Mouse (Mus musculus) C3H10T1/2 (cell line): ENCODE data around the gene Tmem215. TPM values are rescaled to one million over a fixed set of nuclear protein-coding genes. Genes with fewer than 3 reads are reported as not detected.

Source experiments
- polyA plus RNA-seq, 2 experiments: library from polyadenylated mRNA; unstranded; fragments of >200 nt; fragmentation: generic; extraction: Trizol; gene quantifications; one replicate each; pipeline ENCODE4 v1.2.1; 2012; ENCODE audit warnings: missing spikeins in 2 of 2

Gene Tmem215
- polyA plus RNA-seq, result not detected

GRCm38 (mm10) chr4:40471880-40472279, at the start of gene Tmem215:
Gene Tmem215, plus strand, starts transcription at chr4:40472180.

Other genes starting within 250 kb of the Tmem215 start
- 10 to 100 TPM in 1 of 2 experiments, 1 to 10 TPM in 1; 1.6 to 31.4 TPM for gene Ddx58, start 232.4 kb upstream of the Tmem215 start, polyA plus RNA-seq
- gene Smim27, start 202.6 kb upstream of the Tmem215 start, polyA plus RNA-seq, result 10 to 100 TPM; 14.7 to 21.8 TPM
- gene Topors, start 202.3 kb upstream of the Tmem215 start, polyA plus RNA-seq, result 1 to 10 TPM; 1.3 to 8.2 TPM
- 100 to 1,000 TPM; 199 to 228 TPM for gene Ndufb6, start 192.8 kb upstream of the Tmem215 start, polyA plus RNA-seq
- 10 to 100 TPM in 1 of 2 experiments, 1 to 10 TPM in 1; 6.8 to 26.6 TPM for gene Aptx, start 231.0 kb downstream of the Tmem215 start, polyA plus RNA-seq
- 10 to 100 TPM in 1 of 2 experiments, 1 to 10 TPM in 1; 8.6 to 53.1 TPM for gene Dnaja1, start 250.0 kb downstream of the Tmem215 start, polyA plus RNA-seq